Mouse (Mus musculus): ENCODE measurements at regions not wholly inside any gene's neighbourhood (a gene's known extent, or its start where the extent isn't known, plus 50 kb on each side); places are given as distances from the start of the nearest gene placed in this dataset.
A peak's percentile ranks its signal among the peaks of the same experiment; 100 is the strongest.

DNA sequence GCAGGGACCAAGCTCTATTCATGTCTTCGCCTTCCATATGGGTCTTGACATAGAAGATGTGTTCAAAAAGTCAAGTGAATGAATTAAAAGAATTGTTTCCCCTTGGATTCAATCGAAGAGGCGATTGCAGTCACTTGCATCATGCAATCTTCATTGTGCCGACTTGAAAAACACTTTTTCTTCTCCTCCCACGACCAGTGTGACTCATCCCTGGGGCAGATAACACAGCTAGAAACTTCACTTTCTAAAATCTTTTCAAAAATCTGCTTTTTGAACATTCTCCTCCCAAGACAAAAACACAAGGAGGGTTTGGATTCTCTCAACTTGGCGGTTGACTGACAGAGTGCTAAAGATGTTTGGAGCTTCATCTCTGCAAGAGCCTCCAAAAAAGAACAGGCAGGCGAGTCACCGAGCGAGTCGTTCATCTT lies 67.2 kb upstream of the Arntl start:
- no peak for TF ChIP-seq CTCF (IDR thresholded peaks at IDR 0.05)
- Histone ChIP-seq H3K4me3 (no peak overlapping the region), H3K27ac (peak overlapping the region; percentile 86)
- peak in 1 of 2 experiments; percentile 56 for DNase-seq (ENCODE audit: extremely low spot score in 1 of 2, low spot score in 2 of 2)
- intact Hi-C loops (cut with DNase I), result loop anchor here (10.0 kb wide), 1 partner anchor 295 kb away; no protein-coding TSS in a partner anchor

DNA sequence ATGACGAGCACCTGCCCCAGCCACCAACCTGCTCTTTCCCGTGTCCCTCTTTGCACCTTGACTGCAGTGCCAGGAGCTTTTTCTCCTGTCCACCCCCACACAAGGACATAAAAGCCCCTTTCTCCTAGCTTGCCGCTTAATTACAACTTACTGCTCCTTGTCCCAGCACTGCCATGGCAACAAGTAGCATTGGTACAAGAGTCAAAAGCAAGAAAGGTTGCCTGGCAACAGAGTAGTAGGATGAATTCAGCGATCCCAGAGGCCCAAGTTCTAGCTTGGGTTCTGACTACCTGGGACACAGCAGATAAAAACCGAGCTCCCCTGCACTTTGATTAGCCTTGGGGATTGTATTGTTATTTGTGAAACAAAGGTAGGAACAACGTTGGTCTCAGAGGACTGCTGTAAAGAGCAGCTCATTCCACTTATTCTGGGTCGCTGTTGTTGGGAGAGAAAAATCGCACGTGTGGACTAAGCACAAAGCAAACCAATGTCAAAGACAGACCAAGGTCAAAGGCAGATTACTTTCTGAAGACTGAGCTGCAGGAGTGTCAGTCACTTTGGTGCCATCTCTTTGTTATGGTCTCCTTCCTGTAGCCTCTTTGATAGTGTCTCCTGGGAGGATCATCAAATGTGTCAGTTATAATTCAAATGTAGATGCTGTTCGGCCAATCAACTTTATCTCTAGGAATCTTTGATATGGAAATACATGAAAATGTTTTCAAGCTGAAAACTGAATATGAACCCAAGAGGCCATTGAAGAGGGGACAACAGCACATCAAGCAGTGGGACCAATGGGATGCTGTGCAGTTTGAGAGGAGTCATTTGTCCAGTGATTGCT lies 65.2 kb upstream of the Arntl start:
- no peak for DNase-seq (ENCODE audit: extremely low spot score in 1 of 2, low spot score in 2 of 2)
- intact Hi-C loops (cut with DNase I), result loop anchor here (1.0 to 10.0 kb wide), 3 partner anchors 65 to 293 kb away; partner anchors contain the start of gene Arntl
- no peak overlapping the region for H3K4me3 ChIP-seq
- no peak for TF ChIP-seq CTCF (IDR thresholded peaks at IDR 0.05)
- H3K27ac ChIP-seq, result no peak overlapping the region; the same call in 1 of the 2 replicates

DNA sequence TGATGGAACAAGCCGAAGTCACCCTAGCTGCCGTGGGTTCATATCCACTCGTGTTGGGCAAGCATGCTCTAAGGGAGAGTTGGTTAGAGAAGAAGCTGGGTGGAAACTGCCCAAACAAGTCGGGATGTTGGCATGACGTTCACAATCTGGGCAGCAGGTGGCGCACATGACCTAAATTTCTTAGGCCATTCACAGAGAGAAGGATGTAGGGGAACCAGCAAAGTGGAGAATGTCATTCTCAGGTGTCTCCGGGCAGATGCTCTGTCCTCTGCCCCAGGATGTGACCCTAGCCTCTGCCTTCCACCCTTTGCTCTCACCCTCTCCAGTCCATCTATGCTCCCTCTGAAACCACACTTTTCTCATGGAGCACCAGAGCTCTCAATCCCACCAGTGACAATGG lies 63.7 kb upstream of the Arntl start:
- TF ChIP-seq CTCF (IDR thresholded peaks at IDR 0.05), result peak; percentile 86
- no peak overlapping the region for H3K27ac ChIP-seq
- no peak overlapping the region for H3K4me3 ChIP-seq
- DNase-seq (ENCODE audit: extremely low spot score in 1 of 2, low spot score in 2 of 2), result peak; percentile 85 to 92
- intact Hi-C loops (cut with DNase I), result loop anchor here (1.0 to 10.0 kb wide), 6 partner anchors 24 to 291 kb away; partner anchors contain the start of gene Btbd10

DNA sequence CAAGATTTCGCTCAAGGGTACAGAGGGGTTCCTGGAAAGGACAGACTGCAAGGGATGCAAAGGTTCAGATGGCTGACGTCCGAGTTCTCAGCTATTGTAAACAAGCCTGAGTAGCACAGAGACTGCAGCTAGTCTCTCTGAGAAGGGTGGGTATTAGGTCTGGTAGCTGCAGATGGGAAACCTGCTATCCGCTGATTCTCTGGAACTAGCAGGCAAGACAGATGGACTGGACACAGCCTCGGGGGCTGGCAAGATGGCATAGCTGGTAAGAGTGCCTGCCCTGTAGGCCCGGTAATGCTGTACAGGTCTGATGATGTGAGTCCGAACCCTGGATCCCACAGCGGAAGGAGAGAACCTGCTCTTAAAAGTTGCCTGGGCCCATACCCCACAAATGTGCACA lies 62.2 kb upstream of the Arntl start:
- H3K4me3 ChIP-seq, result no peak overlapping the region
- DNase-seq (ENCODE audit: extremely low spot score in 1 of 2, low spot score in 2 of 2), result no peak
- no peak overlapping the region for H3K27ac ChIP-seq
- TF ChIP-seq CTCF (IDR thresholded peaks at IDR 0.05), result no peak
- intact Hi-C loops (cut with DNase I), result loop anchor here (10.0 kb wide), 1 partner anchor 290 kb away; no protein-coding TSS in a partner anchor

DNA sequence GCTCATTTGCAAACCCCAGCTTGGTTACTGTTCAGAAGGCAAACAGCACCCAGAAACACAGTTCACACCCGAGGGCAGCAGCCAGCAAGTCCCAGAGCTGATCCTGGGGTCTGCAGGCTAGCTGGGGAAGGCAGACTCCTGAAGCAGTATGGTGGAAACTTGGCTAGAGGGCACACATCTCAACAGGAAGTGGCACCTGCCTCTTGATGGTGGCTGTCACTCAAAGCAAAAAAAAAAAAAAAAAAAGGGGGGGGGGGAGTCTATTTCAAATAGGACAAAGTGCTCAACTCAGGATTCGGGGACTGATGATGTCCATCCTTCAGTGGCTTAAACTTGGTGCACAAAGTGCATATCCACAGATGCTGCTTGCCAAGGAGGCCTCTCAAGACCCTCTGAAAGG lies 61.2 kb upstream of the Arntl start:
- Histone ChIP-seq H3K27ac (no peak overlapping the region), H3K4me3 (no peak overlapping the region)
- intact Hi-C loops (cut with DNase I), result loop anchor here (10.0 kb wide), 1 partner anchor 289 kb away; no protein-coding TSS in a partner anchor
- no peak for TF ChIP-seq CTCF (IDR thresholded peaks at IDR 0.05)
- no peak for DNase-seq (ENCODE audit: extremely low spot score in 1 of 2, low spot score in 2 of 2)

DNA sequence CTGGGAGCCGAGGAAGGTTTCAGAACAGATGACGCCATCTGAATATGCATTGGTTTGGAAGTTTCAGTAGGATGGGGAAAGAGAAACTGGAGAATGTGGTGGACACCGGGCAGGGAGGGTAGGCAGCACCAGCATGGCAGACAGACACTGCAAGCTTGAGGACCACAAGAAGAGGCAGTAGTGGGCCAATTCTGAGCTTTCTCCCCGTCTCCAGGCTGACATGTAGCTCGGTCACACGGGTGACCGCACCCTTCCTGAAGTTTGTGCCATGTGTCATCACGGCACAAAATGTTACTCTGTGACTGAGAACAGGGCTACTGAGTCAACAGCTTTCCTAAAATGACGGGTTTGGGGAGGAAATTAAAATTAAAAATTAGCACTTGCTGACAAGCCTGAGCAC lies 60.7 kb upstream of the Arntl start:
- no peak for DNase-seq (ENCODE audit: extremely low spot score in 1 of 2, low spot score in 2 of 2)
- no peak overlapping the region for H3K4me3 ChIP-seq
- intact Hi-C loops (cut with DNase I), result loop anchor here (10.0 kb wide), 1 partner anchor 288 kb away; no protein-coding TSS in a partner anchor
- H3K27ac ChIP-seq, result no peak overlapping the region
- no peak for TF ChIP-seq CTCF (IDR thresholded peaks at IDR 0.05)

DNA sequence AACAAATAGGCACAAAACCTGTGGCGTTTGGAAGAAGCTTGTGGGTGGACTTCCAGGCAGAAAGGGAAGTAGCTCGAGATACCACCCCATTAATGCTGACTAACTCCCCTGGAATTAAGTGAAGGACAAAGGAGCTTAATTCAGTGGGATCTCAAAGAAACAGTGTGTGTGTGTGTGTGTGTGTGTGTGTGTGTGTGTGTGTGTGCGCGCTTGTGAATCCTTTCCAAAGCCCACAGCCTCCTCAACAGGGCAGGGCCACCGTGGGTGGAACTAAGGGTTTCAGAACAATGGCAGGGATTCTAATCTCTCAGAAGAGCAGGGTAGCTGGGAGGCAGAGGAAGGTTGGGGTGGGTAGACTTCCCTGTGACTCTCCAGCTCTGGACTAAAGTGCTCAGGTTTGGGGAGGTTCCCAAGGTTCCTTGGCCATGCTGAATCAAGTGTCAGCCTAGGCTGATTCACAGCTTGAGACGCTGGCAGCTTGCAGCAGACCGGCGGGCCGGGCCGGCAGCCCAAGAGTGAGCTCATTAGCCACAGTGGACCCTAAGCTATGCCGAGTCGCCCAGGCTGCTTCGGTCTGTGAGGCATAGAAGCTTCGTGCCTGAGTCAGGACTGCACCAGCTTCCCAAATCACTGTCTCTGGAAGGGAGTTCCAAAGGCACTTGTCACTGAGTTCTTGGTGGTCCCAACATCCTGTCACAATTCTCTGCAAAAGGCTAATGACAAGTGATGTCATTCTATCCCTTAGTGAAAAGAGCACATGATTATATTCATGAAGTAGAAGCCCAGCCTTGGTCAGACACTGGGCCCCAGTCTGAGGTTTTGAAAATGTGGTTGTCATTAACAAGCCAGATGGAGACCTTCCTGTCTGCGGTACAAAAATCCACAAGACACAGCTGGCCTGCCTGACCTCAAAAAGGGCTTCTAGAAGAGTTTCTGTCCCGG lies 59.6 kb upstream of the Arntl start:
- intact Hi-C loops (cut with DNase I), result loop anchor here (10.0 kb wide), 1 partner anchor 287 kb away; no protein-coding TSS in a partner anchor
- no peak overlapping the region for H3K4me3 ChIP-seq
- TF ChIP-seq CTCF (IDR thresholded peaks at IDR 0.05), result no peak
- no peak for DNase-seq (ENCODE audit: extremely low spot score in 1 of 2, low spot score in 2 of 2)
- peak overlapping the region; percentile 70 for H3K27ac ChIP-seq

DNA sequence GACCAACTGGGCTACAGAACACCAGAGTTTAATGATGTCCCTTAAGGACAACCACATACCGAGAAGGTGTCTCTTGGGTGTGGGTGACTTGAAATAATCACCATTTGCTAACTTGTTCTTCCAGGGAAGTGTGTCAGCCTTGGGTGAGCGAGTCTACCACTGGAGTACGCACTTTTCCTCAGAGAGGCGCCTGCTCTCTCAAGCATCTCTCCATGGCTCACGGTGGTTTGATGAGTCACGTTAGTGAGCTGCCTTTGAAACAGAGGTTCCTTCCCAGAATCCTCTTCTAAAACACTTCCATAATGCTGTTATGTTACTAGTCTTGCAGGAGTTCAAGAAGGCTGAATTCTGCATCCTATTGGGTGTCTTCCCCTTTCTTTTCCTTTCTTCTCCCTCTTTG lies 58.6 kb upstream of the Arntl start:
- no peak; the same call in 1 of the 2 replicates for TF ChIP-seq CTCF (IDR thresholded peaks at IDR 0.05)
- DNase-seq (ENCODE audit: extremely low spot score in 1 of 2, low spot score in 2 of 2), result no peak
- H3K27ac ChIP-seq, result no peak overlapping the region
- H3K4me3 ChIP-seq, result no peak overlapping the region
- intact Hi-C loops (cut with DNase I), result loop anchor here (10.0 kb wide), 1 partner anchor 286 kb away; no protein-coding TSS in a partner anchor

DNA sequence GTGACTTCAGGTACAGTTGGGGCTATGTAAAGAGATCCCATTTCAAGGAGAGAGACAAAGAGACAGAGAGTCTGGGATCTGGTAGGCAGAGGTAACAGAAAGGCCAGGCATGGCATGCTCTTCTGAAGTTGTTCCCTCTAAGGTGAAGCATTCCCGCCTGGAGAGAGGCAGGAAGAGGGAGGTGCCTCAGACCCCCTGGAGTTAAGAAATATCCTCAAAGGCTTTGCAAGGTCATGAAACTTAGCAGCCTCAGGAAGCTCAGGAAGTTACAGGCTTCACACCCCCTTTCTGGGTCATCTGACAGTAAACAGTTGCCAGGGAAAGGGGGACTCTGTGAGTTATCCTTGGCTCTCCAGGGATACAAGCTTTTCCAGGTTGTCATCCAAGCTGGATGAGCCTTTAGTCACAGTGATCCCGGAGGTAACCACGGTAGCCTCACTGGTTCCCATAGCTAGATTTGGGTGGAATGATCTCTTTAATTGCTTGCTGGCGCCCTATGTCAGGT lies 57.2 kb upstream of the Arntl start:
- 0 out of 2 replicates have a peak overlapping the region, but pooled peaks have one; percentile 2 for H3K27ac ChIP-seq
- DNase-seq (ENCODE audit: extremely low spot score in 1 of 2, low spot score in 2 of 2), result no peak
- TF ChIP-seq CTCF (IDR thresholded peaks at IDR 0.05), result no peak
- intact Hi-C loops (cut with DNase I), result loop anchor here (10.0 kb wide), 1 partner anchor 285 kb away; no protein-coding TSS in a partner anchor
- H3K4me3 ChIP-seq, result no peak overlapping the region

DNA sequence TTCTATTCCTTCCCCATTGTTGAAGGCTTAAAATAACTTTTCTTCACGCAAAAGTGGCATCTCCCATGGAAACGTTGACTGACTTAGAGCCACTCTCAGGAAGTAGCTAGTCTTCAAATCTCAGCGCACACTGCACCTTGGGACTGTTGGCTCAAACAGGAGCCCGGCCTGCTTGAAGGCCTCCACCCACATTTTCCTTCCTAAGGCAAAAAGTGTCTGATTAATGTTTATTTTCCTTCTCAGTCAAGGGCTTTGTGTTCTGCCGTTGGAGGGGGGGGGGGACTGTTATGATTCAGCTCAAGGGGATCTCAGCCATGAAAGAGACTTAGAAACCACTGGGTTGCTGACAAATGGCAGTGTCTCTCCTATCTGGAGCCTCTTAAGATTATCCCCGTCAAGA lies 56.5 kb upstream of the Arntl start:
- TF ChIP-seq CTCF (IDR thresholded peaks at IDR 0.05), result no peak
- no peak for DNase-seq (ENCODE audit: extremely low spot score in 1 of 2, low spot score in 2 of 2)
- peak overlapping the region; percentile 63 for H3K27ac ChIP-seq
- no peak overlapping the region for H3K4me3 ChIP-seq
- intact Hi-C loops (cut with DNase I), result no loop called here

DNA sequence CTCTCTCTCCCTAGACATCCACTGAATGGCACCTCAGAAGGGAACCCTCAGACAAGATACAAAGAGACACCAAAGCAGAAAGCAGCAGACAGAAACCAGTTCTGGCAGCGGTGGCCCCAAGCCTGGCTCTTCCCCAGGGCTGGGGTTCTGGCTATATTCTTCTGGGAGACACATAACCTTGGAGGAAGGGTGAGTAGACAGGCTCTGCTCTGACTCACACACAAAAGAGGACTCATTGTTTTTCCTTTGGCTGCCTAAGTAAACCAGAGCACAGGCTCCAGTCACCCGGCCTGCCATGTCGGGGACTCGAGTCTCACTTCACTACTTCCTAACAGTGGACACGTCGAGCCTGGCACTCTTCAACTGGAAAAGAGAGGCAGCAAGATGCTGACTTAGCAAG lies 55.8 kb upstream of the Arntl start:
- no peak for TF ChIP-seq CTCF (IDR thresholded peaks at IDR 0.05)
- H3K4me3 ChIP-seq, result no peak overlapping the region
- intact Hi-C loops (cut with DNase I), result no loop called here
- H3K27ac ChIP-seq, result peak overlapping the region; percentile 63
- DNase-seq (ENCODE audit: extremely low spot score in 1 of 2, low spot score in 2 of 2), result no peak
